Mouse (Mus musculus): ENCODE results near the gene Top2b.

Top2b gene

DNA sequence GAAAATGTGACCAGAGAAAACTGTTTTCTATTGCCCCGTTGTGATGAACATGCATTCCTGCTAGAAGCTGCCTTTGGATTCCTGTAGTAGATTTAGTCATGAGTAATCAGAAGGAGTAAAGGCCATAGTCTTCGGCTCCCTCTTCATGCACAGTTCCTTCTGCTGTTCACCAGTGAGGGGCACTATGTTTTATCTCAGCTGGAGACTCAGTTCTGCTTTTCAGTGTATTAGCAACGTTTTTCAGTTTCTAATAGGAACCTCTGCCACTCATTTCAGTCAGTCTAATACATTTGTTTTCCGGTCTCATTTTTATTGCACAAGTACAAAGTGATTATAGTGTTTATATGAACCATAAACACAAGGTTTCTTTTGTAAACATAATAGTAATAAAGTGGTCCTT is 62.6 kb downstream of the Top2b start:
- no peak for DNase-seq (ENCODE audit: low read depth, low spot score)

DNA sequence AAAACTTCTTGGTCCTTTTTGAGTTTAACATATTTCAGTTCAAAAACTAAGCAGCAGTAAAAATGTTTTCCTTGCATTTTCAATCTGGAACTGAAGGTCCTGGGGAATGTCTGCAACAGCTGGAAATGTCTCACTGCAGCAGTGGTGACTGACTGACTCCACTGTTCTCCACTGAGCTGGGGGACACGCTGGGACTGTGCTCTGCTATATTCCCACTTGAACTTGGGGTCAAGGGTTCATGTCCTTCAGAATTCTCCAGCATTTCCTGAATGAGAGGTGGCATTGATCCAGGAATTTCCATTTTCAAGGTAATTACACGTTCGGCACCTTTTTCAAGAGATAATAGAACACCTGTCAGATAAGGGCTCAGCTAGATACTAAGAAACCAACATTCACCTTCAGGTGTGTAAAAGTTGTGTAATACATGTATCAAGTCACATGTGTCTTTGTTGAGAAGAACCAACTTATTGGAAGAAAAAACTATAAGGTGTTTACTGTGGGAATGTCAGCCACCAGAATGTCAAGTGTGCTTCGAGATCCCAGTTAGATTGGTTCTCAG is 67.0 kb downstream of the Top2b start:
- no peak for DNase-seq (ENCODE audit: low read depth, low spot score)

DNA sequence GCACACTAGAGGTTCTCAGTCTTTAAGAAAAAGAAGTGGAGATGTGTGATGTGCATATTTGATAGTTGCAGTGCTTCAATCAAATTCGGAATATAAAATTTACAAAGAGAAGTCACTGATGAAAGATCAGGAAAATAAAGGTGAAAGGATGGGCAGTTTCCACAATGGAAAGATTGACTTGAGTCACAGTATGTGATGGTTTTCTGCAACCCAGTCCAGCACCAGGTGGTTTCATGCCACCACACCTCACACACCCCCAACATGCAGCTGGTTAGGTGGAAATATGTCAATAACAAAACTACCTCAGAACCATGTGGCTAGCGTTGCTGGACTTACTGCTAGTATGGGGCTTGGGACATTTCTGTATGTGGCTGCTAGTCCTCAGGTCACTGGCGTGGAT is 67.6 kb downstream of the Top2b start:
- DNase-seq (ENCODE audit: low read depth, low spot score): no peak

DNA sequence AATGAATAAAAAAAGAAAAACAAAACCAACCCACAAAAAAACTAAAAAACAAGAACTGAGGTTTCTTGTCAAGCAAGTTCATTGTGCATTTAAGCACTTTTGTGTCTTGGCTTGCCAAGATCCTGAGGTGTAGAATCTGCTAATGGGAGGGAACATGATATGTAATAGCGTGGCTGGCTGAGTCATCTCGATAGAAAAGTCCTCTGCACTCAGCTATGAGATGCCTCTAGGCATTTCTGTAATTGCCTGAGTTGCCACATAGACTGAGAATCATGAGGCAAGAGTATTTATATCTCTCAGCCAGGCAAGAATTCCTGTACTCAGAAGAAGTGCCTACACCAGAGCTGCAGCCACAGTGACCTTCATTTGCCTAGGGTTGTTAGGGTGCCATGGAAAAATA is 68.2 kb downstream of the Top2b start:
- no peak for DNase-seq (ENCODE audit: low read depth, low spot score)

DNA sequence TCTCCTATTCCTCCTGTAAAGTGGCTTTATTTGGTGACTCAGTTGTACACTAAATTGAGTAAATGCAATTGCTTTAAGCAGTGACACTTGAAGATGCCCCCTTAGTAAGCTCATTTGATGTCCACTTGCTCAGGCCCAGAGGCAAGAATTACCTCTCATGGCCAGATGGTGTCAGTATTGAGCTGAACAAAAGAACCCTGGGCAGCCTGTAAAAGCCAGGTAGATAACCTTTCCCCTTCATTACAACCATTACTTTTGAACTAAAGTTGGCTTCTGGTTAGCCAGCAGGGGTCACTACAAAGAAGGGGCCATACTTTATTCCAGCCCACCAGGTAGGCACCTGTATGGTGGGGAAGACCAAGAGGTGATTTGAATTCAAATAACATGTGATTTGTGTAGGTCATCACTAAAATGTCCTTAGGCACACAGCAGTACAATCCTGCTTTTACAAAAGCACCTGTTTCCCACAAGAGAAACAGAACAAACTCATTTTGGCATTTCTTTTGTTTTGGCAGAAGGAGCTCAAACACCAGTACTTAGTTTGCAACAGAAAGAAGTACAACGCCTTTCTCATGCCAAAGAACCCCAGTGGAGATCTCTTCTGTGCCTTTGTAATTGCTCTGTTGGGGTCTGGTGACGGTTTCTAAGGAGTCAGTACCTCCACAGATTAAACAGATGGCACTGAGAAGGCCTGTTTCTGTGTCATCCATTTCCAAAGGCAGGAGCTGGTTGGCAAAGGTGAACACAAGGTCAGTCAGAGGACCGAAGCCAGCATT is 69.6 kb downstream of the Top2b start:
- DNase-seq (ENCODE audit: low read depth, low spot score): peak; percentile 60

DNA sequence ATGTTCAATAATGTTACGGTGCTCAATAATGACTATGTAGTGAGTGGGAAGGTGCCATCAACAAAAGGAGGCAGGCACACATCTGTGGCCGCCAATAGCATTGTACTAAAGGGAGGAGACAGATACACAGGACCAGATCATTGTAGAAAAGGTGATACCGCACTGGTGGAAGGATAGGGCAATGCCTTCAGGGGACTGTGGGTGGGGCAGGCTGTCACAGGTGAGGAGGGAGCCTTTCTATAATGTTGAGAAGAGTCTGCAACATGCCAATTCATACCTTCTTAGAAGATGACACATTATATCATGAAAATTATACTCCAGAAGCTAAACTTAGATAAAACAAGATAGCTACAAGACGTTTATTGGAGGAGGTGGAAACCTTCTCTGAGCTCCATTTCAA is 72.4 kb downstream of the Top2b start:
- DNase-seq (ENCODE audit: low read depth, low spot score): no peak

DNA sequence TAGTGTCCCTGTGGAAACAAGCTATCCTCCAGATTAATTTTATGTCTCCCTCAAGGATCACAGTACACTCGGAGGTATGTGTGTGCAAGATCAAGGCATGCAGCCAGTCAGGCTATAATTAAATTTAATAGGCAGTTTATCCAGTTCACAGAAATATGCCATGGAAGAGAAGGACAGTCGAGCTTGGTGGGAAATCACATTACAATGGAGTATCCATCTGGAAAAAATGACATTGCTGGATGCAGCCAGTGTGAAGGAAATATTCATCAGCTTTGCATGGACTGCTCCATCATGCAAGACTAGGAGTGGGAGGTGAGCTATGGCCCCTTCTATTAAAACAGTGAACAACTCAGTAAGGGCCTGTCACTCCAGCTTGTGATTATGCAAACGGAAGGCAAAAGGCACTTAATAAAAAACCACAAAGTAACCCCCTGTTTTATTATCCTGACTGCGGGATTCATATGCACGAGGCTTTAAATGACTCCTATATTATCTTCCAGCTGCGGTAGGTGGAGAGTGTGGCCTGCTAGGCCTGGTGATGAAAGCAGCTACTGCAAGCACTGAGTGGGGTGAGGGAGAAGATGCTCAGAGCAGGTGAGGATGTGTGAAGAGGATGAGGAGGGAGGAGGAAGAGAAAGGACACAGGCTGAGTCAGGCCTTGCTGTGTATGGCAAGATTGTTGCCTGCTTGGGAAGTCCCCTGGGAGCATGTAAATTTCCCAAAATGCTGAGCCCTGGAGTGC is 74.6 kb downstream of the Top2b start:
- no peak for DNase-seq (ENCODE audit: low read depth, low spot score)

DNA sequence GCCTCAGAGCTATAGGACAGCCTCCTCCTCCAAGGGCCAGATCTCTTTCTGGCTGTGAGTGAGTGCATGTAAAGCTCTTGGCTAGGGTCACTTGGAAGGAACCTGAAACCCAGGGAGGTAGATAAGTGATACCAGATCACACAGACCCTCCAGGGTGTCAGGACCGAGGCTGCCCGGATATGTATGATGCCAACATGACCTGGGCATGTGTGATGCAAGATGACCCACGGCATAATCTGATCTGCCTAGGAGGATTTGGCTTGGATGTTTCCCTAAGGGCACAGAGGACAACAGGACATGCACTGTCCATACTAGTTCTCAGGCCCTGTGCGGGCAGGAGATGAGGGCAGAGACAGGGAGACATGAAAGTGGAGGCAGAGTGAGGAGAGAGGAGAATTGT is 79.9 kb downstream of the Top2b start:
- DNase-seq (ENCODE audit: low read depth, low spot score): no peak

DNA sequence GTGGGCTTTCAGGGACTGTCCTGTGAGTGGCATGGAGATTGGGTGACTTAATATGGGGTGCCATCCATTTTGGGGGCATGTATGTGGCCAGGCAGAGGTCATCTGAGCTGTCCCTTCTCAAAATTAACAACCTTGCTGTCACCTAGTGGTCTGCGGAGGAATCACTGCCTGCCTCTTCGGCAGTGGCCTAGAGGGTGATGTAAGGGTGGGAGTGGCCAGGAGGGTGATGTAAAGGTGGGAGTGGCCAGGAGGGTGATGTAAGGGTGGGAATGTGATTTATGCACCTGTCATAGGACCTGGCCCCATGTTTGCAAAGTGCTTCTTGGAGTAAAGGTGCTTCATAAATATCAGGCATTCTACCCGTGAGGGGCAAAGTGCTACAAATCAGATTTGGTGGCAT is 82.6 kb downstream of the Top2b start:
- DNase-seq (ENCODE audit: low read depth, low spot score): no peak

DNA sequence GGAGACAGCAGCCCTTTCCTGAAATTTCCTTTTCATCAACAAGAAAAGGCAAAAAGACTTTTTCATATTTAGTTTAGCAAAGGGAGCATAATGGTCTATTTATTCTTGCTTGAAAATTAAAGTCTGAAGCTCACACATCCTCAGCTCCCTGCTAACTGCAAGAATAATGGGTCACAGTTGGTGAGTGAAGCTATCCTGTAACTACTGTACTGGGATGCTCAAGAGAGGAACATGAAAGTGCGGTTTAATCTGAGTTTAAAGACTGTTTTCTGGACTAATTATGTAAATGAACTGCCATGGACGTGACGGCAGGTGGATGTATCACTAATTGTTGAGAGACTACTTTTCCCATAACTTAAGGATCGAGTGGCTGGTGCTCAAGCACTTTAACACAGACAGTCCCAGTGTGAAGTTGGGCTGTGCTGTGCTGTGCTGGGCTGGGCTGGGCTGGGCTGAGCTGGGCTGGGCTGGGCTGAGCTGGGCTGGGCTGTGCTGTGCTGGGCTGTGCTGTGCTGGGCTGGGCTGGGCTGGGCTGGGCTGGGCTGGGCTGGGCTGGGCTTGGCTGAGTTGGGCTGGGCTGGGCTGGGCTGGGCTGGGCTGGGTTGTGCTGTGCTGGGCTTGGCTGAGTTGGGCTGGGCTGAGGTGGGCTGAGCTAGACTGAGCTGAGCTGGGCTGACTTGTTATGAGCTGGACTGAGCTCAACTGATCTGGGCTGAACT is 83.4 kb downstream of the Top2b start:
- no peak for DNase-seq (ENCODE audit: low read depth, low spot score)

DNA sequence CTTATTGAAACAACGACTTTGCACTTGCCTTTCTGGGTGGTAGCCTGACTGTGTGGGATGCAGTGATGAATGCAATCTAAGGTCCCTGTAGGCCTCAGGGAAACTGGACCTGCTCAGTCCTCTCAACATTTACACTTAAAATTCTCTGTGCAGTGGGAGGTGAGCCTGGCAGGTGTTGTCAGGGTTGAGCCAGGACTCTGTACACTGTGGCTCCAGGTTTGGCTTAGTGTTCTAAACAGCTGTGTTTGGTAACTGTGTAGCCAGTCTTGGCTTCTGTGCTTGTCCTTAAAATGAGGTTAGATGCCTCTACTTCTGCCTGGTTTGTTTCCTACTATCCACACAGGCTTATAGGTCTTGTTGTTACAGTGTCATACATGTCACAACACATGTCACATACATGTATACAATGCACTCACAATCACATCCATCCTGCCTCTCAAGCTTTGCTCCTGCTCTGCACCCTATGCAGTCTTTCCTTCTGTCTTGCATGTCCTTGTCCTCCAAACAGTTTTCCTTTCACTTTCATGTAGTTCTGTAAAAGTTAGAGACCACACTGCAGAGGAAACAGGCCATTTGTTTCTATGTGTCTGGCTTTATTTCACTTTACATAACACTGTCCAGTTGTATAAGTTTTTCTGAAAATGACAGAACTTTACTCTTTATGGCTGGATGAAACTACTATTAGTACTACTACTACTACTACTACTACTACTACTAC is 113.8 kb downstream of the Top2b start:
- no peak for DNase-seq (ENCODE audit: low read depth, low spot score)

DNA sequence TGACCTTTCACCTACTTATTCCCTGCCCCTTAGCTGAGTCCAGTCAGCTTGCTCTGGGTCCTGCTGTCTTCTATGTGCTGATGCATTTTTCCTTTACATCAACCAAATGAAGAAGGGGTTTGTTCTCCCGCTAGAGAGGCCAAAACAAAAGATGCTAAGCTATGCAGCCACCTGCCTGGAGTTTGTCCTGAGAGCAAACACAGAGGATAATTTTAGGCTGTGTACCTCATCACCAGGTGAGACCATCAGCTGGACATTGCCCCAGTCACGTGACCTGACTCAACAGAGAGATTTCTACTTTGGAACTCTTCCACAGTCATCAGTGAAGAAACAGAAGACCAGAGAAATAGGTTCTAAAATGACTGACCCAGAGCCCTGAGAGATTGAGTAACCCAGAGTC is 114.5 kb downstream of the Top2b start:
- no peak for DNase-seq (ENCODE audit: low read depth, low spot score)

DNA sequence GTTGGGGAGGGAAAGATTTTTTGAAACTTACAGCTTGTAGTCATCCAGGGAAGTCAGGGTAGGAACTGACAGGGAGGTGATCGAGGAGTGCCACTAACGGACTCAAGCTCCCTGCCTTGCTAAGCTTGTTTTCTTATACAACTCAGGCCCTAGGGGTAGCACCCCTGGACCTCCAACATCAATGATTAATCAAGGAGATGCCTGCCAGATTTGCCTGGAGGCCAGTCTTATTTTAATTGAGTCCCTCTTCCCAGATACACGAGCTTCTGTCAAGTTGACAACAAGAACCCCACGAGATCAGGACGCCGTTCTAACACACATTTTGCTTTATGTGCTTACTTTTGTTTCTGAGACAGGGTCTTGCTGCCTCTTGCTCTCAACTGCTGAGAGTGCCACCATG is 115.6 kb downstream of the Top2b start:
- DNase-seq (ENCODE audit: low read depth, low spot score): no peak

DNA sequence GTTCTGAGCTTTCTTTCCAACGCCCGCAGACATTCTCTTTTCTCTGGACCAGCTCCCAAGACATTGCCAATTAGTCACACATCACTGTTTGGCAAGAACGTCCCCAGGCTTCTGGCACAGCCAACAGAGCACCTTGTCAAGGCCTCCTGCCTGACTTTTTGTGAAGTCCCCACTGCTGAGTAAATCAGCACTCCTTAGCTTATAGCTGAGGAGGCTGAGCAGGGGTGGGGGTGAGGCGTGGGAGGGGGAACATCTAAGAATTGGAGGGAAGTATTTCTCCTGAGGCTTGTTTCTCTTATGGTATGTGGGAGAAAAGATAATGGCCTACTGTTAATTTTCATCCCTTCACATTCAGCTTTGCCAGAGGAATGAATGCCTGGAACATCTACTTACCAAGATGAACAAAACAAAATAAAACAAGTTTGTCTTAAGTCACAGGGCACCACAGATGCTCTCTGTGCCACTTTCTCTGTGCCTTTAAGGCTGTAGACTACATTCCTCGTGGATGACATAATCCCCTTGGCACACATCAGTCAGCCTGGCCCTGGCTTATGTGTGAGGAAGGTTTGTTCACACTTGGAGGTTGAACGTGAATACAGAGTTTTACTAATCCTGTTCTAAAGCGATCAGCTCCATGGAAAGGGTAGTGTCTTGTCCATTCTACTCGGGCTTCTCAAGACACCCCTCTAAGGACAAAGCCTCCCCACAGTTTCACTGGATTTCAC is 118.8 kb downstream of the Top2b start:
- no peak for DNase-seq (ENCODE audit: low read depth, low spot score)

All from retina, postnatal 7 days (tissue).